Mouse (Mus musculus): ENCODE measurements around the gene Thoc5. TPM values are rescaled to one million over a fixed set of nuclear protein-coding genes. Genes with fewer than 3 reads are reported as not detected.

Gene Thoc5
- 32.0 to 53.6 TPM (median 48.2 TPM) in 3 replicates for total RNA-seq (2017)

DNA sequence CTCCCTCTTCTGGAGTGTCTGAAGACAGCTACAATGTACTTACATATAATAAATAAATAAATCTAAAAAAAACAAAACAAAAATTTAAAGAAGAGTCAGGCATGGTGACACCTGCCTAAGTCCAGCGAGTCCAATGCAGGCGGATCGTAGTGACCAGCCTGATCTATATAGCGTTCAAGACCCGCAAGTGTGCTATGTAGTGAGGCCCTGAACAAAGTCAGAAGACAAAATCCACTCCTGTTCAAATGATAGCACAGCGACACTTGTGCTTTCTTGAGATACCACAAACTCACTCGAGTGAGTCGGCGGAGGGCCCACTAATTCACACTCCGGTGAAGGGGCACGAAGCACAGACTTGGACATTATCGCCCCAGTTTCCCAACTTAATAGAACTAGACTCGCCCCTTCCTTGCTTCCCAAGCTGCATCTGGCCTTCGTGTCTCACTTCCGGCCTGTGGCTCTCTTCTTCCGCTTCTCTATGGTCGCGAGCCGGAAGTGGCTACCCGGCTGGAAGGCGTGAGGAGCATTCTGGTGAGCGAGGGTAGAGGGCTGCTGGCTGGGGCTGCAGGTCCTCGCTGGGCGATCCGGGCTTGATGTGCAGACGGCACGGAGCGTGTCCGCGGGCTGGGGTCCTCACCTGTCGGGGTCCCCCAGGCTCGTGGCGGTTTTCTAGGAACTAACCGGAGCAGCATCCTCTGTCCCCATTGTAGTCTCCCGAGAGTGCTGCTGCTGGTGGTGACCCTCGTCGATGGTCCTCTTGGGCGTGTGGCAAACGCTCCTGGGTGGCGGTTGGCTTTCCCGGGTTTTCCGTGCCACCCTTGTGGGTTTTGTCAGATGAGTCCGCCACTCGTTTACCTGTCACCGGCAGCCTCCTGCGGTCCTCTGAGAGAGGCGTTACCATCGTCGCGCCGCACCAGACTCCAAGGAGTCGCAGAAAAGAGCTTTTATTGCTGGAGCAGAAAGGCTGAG is at the start of gene Thoc5:
Gene Thoc5 (plus strand): TSS at position 473 of the 969 bp plus-strand sequence.
- ATAC-seq (replicated peaks; ENCODE audit: insufficient number of reproducible peaks, low FRiP score, low TSS enrichment, poor library complexity, severe bottlenecking): peak; percentile 95

DNA sequence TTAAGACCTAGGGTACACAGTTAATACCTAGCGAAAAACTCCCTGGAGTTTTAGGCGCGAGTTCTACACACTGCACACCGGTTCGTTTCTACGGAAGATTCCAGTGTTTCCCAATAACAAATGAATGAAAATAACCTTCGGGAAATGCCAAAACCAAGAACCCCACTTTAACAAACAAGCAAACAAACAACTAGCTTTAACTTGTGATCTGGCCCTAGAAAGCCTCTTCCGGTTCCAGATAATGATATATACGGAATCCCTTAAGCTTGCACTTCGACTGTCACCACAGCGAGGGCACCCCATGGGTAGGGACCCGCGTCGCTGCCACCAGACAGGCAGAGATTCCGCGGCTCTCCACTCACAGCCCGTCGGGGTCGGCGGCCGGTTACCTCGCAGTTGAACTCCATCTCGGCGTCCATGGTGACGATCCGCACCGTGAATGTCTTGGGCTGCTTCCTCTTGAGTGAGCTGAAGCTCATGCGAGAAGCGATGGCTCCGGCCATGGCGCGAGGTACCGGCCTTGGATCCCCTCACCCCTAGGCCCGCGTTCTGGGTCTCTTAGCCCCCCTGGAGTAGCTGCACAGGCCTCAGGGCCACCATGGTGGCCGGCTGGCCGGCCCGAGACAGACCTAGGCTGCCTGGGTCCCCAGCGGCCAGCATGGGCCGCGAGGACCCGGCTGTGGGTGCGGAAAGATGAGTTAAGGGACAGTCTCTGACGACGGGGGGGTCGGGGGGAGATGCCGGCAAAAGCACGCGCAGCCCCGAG is 46.5 kb upstream of the Thoc5 start:
- peak; percentile 51; the same call in 1 of the 2 replicates for ATAC-seq (replicated peaks; ENCODE audit: insufficient number of reproducible peaks, low FRiP score, low TSS enrichment, poor library complexity, severe bottlenecking)

DNA sequence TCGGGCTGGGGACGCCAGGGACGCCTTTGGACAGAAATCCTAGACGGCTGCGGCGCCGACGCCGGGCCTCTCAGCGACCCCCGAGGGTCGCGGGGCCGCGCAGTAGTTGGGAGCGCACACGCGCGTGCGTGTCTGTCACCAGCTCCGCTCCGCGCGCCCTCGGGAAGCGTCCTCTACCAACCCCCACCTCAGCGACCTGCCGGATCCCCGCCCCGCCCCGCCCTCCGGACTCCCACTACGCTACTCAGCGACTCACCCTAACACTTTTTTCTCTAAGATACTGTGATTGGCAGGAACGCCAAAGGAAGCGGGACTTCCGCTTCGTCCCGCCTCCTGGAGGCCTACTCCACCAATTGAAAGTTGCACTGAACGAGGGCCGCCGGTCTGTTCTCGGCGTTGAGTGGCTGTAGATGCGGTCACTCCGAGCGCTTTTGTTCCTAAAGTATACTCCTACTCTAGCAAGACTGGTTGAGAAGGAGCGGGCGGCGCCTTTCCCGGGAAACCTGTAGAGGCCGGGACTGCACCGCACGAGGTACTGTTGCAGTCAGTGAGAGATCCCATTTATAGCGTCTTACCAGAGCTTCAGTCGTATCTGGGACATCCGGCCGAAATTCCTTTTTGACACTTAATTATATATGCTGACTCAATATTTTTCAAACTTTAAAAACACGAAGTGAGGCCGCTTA is 45.7 kb upstream of the Thoc5 start, which contains the start of gene Nf2:
Gene Nf2 (minus strand): TSS at position 279 of the 686 bp plus-strand sequence.
- peak; percentile 100 for ATAC-seq (replicated peaks; ENCODE audit: insufficient number of reproducible peaks, low FRiP score, low TSS enrichment, poor library complexity, severe bottlenecking)

DNA sequence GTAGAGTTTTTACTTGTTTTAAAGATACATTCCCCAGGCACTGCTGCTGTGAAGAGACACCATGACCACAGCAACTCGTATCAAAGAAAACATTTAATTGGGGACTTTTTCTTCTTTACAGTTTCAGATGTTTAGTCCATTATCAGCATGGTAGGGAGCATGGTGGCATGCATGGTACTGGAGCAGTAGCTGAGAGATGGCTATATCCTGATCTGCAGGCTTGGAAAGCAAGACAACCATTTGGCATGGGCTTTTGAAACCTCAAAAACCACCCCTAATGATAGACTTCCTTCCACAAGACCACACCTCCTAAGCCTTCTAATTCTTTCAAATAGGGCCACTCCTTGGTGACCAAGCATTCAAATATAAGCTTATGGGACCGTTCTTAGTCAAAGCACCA is 44.7 kb upstream of the Thoc5 start:
- ATAC-seq (replicated peaks; ENCODE audit: insufficient number of reproducible peaks, low FRiP score, low TSS enrichment, poor library complexity, severe bottlenecking): no peak

DNA sequence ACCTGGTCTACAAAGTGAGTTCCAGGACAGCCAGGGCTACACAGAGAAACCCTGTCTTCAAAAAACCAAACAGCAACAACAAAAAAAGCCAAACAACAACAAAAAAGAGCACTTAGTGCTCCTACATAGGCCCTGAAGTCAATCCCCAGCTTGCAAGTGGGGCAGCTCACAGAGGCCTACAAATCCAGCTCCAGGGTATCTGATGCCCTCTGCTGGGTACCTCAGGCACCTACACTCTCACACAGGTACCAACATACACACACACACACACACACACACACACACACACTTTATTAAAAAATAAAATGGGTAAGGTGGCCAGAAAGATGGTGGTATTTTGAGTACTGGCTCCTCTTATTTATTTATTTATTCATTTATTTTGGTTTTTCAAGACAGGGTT is 42.1 kb upstream of the Thoc5 start:
- ATAC-seq (replicated peaks; ENCODE audit: insufficient number of reproducible peaks, low FRiP score, low TSS enrichment, poor library complexity, severe bottlenecking): no peak

DNA sequence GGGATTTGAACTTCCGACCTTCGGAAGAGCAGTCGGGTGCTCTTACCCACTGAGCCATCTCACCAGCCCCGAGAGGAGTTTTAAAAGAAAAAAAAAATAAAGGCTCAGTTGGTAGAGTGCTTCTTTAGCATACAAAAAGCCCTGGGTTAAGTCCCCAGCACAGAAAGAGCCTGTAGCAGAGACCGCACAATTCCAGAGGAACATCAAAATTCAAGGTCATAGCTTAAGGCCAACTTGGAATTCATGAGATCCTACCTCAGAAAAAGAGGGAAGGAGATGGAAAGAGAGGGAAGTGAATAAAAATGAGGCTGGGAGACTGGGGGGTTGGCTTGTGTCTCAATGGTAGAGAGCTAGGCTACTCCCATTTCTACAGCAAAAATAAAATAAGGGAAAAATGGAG is 40.9 kb upstream of the Thoc5 start:
- ATAC-seq (replicated peaks; ENCODE audit: insufficient number of reproducible peaks, low FRiP score, low TSS enrichment, poor library complexity, severe bottlenecking): no peak

DNA sequence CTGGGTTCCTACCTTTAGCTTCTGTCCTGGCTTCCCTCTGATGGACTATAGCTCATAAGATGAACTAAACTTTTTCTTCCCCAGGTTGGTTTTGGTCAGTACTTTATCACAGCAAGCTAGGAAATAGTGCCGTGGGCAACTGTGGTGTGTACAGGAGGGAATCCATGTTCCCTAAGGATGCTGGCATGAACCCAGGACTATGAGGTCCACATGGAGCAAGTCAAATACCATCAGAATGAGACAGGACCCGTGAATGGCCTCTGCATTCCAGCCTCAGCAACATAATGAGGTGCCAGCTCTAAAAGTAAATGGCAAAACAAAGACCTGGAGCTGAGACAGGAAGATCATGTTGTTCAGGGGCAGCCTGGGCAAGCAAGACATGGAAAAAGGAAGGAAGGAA is 36.7 kb upstream of the Thoc5 start:
- no peak for ATAC-seq (replicated peaks; ENCODE audit: insufficient number of reproducible peaks, low FRiP score, low TSS enrichment, poor library complexity, severe bottlenecking)

DNA sequence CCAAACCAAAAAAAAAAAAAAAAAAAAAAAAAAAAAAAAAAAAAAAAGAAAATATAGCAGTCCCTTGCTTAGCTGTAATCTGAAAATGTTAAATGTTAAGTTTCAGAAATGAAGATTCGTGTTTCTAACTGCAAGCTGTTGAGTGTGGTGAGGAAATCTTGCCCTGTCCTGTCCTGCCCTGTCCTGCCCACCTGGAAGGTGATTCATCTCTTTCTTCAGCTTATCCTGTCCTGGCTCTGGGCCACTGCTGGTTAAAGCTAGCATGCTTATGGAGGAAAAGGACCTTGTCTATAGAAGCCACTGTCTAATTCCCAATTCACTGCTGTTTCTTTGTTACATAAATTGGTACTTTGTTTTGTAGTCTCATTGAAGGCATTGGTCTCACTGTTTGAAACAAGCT is 34.1 kb upstream of the Thoc5 start:
- no peak for ATAC-seq (replicated peaks; ENCODE audit: insufficient number of reproducible peaks, low FRiP score, low TSS enrichment, poor library complexity, severe bottlenecking)

DNA sequence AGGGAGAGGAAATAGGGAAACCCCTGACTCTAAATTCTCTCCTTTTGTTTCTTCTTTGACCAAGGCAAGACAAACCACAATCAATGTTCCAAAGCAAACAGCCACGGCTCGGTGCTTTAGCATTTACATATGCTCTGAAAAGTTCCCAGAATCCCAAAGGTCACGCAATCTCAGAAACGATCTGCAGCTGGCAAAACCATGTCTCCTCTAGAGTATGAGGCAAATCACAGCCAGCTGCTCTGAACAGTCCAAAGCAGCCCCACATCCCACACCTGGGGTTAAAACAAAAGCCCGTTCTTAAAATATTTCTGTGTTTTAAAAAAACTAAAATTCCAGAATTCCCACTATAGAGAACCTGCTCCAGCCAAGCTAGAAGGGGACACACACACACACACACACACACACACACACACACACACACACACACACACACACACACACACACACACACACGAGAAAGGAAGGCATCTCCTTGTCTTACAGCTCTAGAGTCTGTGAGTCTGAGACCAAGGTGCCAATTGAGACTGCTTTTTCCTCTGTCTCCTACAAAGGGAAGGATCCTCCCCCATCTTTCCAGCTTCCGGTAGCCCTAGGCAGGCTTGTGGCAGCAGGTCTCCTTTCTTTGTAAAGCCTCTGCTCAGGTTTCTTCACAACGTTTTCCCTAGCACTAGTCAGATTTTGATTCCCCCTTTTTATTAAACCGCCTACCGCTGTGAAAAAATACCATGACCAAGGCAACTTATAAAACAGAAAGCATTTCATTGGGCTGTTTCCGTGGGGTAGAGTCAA is 33.1 kb upstream of the Thoc5 start:
- ATAC-seq (replicated peaks; ENCODE audit: insufficient number of reproducible peaks, low FRiP score, low TSS enrichment, poor library complexity, severe bottlenecking): no peak

DNA sequence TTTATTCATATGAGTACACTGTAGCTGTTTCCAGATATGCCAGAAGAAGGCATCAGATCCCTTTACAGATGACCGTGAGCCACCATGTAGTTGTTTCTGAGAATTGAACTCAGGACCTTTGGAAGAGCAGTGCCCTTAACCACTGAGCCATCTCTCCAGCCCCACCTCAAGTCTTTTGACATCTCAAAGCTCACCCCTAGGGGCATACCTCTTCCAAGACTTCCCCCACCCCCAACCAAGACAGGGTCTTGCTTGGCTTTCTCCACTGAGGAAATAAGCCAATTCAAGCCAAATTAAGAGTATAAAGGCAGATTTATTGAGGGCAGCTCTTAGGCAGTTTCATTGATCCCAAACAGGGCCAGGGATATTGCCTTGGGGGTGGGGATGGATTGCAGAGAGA is 32.4 kb upstream of the Thoc5 start:
- ATAC-seq (replicated peaks; ENCODE audit: insufficient number of reproducible peaks, low FRiP score, low TSS enrichment, poor library complexity, severe bottlenecking): no peak

DNA sequence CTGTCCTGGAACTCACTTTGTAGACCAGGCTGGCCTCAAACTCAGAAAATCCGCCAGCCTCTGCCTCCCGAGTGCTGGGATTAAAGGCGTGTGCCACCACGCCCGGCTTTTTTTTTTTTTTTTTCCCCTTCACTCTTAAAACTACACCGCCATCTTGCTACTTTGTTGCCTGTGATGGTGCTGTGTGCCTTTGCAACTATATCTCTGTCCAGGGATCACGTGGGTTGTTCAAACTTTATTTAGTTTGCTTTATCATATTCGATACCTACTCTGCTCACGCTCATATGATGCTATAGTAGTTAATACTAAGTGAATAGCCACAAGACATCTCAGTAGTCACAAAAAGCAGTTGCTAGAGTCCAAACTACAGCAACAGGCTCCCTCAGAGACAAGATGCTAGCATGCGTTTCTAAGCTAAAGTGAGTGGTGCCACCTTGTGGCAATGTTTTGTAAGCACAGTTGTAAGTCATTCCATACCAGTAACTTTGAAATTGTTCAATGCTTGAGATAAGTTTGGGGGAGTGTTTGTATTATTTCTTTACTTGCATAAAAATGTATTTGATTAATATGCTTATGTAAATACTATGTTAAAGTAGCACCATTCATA is 29.4 kb upstream of the Thoc5 start:
- ATAC-seq (replicated peaks; ENCODE audit: insufficient number of reproducible peaks, low FRiP score, low TSS enrichment, poor library complexity, severe bottlenecking): peak; percentile 85

DNA sequence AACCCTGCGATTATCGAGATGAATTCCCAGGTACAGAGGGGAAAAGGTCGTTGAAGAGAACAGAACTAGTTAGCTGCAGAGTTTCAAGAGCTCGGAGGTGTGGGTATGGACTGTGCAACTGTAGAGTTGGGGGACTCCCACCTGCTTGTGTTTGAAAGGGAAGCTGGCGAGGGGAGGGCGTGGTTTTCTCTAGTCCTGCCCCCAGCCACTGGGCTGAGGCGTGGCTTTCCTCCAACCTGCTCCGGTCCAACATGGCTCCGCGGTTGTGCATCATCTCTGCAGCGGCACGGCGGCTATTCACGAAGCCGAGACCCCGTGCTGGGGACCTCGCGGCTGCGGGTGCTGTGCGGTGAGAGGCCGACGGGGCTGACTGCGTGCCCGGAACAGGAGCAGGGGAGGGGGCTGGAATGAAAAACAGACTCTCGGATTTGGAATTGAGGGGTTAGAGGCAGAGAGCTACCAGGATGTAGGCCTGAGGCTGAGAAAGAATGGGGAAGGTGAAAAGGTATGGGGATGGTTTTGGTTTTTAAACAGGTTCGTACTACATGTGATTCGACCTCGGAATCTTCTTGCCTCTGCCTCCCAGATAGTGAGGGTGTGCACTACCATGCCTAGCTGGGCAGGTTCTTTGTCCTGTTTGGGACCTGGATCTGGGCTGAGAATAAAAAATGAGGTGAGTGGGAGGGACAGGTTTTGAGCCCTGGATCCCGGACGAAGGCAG is 21.2 kb upstream of the Thoc5 start, which contains the start of gene Nipsnap1:
Gene Nipsnap1 (plus strand): TSS at position 197 of the 721 bp plus-strand sequence.
- ATAC-seq (replicated peaks; ENCODE audit: insufficient number of reproducible peaks, low FRiP score, low TSS enrichment, poor library complexity, severe bottlenecking): peak; percentile 92

DNA sequence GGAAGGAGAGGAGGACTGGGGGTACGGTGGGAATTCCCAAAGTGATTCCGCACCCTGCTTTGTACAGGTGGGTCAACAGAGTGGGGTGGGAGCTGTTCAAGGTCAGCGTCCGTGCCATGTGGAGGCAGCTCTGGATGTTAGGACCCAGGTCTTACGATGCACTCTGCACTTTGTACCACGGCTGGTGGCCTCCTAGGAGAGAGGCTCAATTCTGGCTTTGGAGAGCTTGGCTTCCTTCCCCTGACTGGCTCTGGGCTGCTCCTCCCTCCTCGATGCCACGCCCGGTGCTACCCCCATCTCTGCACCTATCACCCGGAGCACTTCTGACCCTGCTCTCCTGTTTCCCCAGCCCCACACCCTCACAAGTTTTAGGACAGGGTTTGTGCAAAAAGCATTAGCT is 20.6 kb upstream of the Thoc5 start:
- ATAC-seq (replicated peaks; ENCODE audit: insufficient number of reproducible peaks, low FRiP score, low TSS enrichment, poor library complexity, severe bottlenecking): peak; percentile 15; the same call in 1 of the 2 replicates

DNA sequence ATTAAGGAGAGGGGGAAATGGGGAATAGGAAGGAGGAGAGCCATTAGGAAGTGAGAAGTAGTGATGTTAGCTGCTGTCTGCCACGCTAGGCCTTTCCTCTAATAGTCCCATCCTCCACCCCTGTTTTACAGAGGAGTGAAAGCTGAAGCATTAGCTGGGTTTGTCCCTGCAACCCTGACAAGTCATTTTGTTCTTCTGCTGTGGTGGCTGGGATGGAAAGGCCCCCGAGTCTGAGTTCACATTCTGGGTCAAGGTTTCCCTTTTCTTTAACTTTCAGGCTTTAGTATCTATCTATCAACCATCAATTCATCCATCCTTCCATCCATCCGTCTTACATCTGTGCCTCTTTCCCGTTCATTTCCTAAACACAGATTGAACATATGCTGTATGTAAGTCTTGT is 14.0 kb upstream of the Thoc5 start:
- ATAC-seq (replicated peaks; ENCODE audit: insufficient number of reproducible peaks, low FRiP score, low TSS enrichment, poor library complexity, severe bottlenecking): no peak

DNA sequence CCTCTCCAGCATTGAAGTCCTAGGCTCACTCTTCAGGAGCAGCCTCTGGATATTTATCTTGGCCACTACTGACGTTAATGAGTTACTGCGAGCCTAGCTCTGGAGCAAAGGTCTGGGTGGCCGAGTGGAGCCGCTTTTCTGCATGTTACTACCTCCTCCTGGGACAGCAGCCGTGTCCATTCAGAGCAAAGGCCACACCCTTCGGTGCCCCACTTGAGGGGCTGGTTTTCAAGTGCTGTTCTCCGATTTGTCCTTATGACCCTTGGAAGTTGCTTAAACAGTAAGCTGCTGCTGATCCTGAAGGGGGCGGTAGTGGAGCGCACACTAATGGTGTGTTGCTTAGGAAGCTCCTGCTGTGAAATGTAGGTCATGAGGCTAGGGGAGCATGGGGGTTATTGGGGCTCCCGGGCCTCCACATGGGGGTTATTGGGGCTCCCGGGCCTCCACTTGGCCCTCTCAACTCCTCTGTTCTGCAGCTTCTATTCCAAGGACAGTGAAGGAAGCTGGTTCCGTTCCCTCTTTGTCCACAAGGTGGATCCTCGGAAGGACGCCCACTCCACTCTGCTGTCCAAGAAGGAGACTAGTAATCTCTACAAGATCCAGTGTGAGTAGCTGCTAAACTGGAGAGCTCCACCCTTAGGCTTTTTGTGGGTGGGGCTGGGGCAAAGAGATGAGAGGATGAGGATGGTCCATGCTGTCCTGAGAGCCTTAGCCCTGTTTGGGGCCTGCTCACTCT is 12.1 kb upstream of the Thoc5 start:
- no peak for ATAC-seq (replicated peaks; ENCODE audit: insufficient number of reproducible peaks, low FRiP score, low TSS enrichment, poor library complexity, severe bottlenecking)

DNA sequence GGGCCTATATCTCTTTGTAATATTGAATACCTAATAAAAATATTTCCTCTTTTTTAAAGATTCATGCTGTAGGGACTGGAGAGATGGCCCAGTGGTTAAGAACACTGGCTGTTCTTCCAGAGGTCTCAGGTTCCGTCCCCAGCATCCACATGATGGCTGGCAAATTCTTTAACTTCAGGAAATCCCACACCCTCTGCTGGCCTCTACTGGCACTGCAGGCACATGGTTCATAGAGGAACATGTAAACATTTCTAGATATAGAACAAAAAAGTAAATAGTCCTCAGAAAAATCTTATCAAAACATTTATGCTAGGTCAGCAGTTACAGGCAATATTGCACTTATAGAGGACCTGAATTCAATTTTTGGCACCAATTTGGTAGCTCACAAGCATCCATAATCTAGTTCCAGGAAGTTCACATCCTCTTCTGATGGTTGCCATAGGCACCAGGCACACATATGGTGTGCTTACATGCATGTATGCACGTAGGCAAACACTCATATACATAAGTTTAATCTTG is 9.7 kb upstream of the Thoc5 start:
- no peak for ATAC-seq (replicated peaks; ENCODE audit: insufficient number of reproducible peaks, low FRiP score, low TSS enrichment, poor library complexity, severe bottlenecking)
